19 mouse cellular contexts compared by ENCODE assay signal in the genomic region with DNA sequence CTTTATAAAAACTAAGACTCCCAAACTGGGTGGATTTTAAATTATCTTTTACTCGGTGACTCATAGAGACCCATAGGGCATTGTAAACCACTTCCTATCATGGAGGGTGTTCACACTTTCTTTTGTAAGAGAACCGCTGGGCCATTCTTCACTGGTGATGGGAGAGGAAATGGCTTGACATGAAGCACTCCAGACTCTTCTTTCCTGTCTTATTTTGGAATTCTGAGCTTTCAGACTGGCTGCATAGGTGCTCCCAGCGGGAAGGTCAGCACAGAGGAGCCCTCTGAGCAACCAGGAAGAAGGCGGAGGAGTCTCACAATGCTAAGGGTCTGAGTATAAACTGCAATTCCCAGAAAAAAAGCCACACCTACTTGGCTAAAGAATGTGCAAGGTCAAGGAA. TPM values are rescaled to one million over a fixed set of nuclear protein-coding genes. Genes with fewer than 3 reads are reported as not detected.
DNase-seq lines count a peak whose midpoint lies in the region; ATAC-seq lines count a peak whose summit lies in the region.
"Had no signal": no experiment of that assay in that cellular context is flagged by ENCODE, and none has a peak within 500 bp of the region (broad histone marks: within the 10 kb centered on the region; RNA-seq: fewer than 3 reads in every experiment).

No protein-coding gene starts in this region.

- peaks cover 44% of the 10 kb centered on the region for H3K27me3 ChIP-seq in midbrain, embryonic 13.5 days

- H3K27ac ChIP-seq in midbrain, embryonic 13.5 days = no peak overlapping the region
- H3K27ac ChIP-seq: hindbrain, postnatal 0 days; macrophage had no signal

- DNase-seq in kidney, postnatal 10 days = peak; percentile 10
- DNase-seq in kidney, postnatal 4 days = no peak
- DNase-seq in T-cell, adult 2 months (ENCODE audit: low spot score) = peak; percentile 35
- peak; percentile 38 for DNase-seq in naive thymus-derived CD4-positive, alpha-beta T cell, adult 2 months (ENCODE audit: low read depth)
- DNase-seq in frontal cortex, adult 2 months (ENCODE audit: extremely low spot score in 1 of 2, low spot score in 1 of 2) = no peak
- DNase-seq: adrenal gland, adult 2 months; cerebellum, adult 11-12 months; layer of hippocampus, postnatal 36 days; left cerebral cortex, postnatal 4 days; lung, adult 2 months; midbrain, embryonic 14.5 days; right cerebral cortex, postnatal 4 days had no signal

- no peaks in the 10 kb centered on the region for H3K36me3 ChIP-seq in midbrain, embryonic 13.5 days

- ATAC-seq in CD4-positive, CD25-positive, alpha-beta regulatory T cell, adult 4 months = peak; percentile 88
- ATAC-seq in midbrain, embryonic 13.5 days = no peak
- ATAC-seq: forebrain, embryonic 14.5 days; hindbrain, postnatal 0 days had no signal

- H3K4me2 ChIP-seq in midbrain, embryonic 13.5 days (replicated peaks) = no peak overlapping the region

- no peak overlapping the region for H3K4me3 ChIP-seq in midbrain, embryonic 13.5 days (replicated peaks)
- H3K4me3 ChIP-seq: erythroblast, embryonic 14.5 days; myocyte had no signal

- no peak overlapping the region for H3K9ac ChIP-seq in midbrain, embryonic 13.5 days (replicated peaks)

- no peaks in the 10 kb centered on the region for H3K4me1 ChIP-seq in midbrain, embryonic 13.5 days (replicated peaks)

- WGBS in midbrain, embryonic 13.5 days = 87% methylated on average over 4 of the region's 4 CpGs

- H3K9me3 ChIP-seq in midbrain, embryonic 13.5 days = no peaks in the 10 kb centered on the region

RNA-seq across cellular contexts. Expression of a gene that starts 51.4 kb away (rescaled TPM):
- polyA plus RNA-seq in CD4-positive, CD25-positive, alpha-beta regulatory T cell, adult 4 months (2017; shearing (Covaris generic)) = over 10,000 TPM; 10,426 to 12,113 TPM
- 6,172 and 6,685 TPM in 2 replicates for polyA plus RNA-seq in midbrain, embryonic 13.5 days (2015; fragmentation: Nextera tagmentation; extraction: Ambion mirVana)
- polyA plus RNA-seq in frontal cortex, adult 2 months (2012; rRNA removed) = 2,019 and 2,186 TPM in 2 replicates

Comparison
In these comparisons a context has a peak if more than half of its experiments do, and no peak if none do; other contexts are left out.
1. DNase-seq: peak in kidney, postnatal 10 days (single experiment), T-cell, adult 2 months (single experiment) and naive thymus-derived CD4-positive, alpha-beta T cell, adult 2 months (single experiment); none in kidney, postnatal 4 days (0 of 2) and frontal cortex, adult 2 months (0 of 2).